Mouse (Mus musculus) lung, adult 2 months (tissue): ENCODE measurements at regions not wholly inside any gene's neighbourhood (a gene's known extent, or its start where the extent isn't known, plus 50 kb on each side); places are given as distances from the start of the nearest gene placed in this dataset.

ENCODE experiments used
- CTCF ChIP-seq: fragments of 200-500 bp; IDR thresholded peaks from 2 replicates; pipeline ENCODE4 v1.5.1; 2011; ENCODE audit warnings: mild to moderate bottlenecking, low read length, control low read depth; ENCODE audit not compliant: insufficient read depth
- POLR2A ChIP-seq: fragments of 200-500 bp; IDR thresholded peaks from 2 replicates; pipeline ENCODE4 v1.6.1; 2011; ENCODE audit warnings: low read depth, mild to moderate bottlenecking, control low read depth, low read length, borderline replicate concordance; ENCODE audit errors: extremely low read depth

- TF ChIP-seq POLR2A (no peak), CTCF (no peak)
Measured at GRCm38 (mm10) chr8:35087070-35087469, 678.5 kb upstream of the Gm19410 start.
